Mouse (Mus musculus) megakaryocyte, embryonic 14.5 days (primary cell): ENCODE results near the gene Hsp90ab1.

ENCODE experiments used
- FLI1 ChIP-seq: IDR thresholded peaks from 2 replicates; pipeline ENCODE4 v1.6.1; 2012; ENCODE audit warnings: low read length, inconsistent platforms, mixed read lengths
- GATA1 ChIP-seq: IDR thresholded peaks from 3 replicates; pipeline ENCODE4 v1.6.1; 2012; ENCODE audit warnings: mixed read lengths, low read length, inconsistent platforms, borderline replicate concordance

- no peak for TF ChIP-seq GATA1
- TF ChIP-seq FLI1: no peak
Observed at GRCm38 (mm10) chr17:45554420-45554819, 18.7 kb downstream of the Hsp90ab1 start.
